Mouse (Mus musculus): ENCODE measurements at regions not wholly inside any gene's neighbourhood (a gene's known extent, or its start where the extent isn't known, plus 50 kb on each side); places are given as distances from the start of the nearest gene placed in this dataset.

GRCm38 (mm10) chr8:89713880-89714279 is 634.3 kb downstream of the Tox3 start:
- 73% methylated on average over 6 of the region's 6 CpGs for whole genome bisulfite sequencing

GRCm38 (mm10) chr8:89707341-89707928 is 640.7 kb downstream of the Tox3 start:
- Histone ChIP-seq H3K4me3 (ENCODE audit: insufficient read depth, low read depth, low read length) (no peak overlapping the region), H3K27ac (replicated peaks; ENCODE audit: insufficient read depth, low read depth, low read length) (no peak overlapping the region), H3K4me1 (ENCODE audit: control insufficient read depth, insufficient read depth, low read length) (no peaks in the 10 kb centered on the region), H3K27me3 (ENCODE audit: control insufficient read depth, insufficient read depth, low read length) (no peaks in the 10 kb centered on the region; the same call in 1 of the 2 replicates), H3K79me2 (ENCODE audit: control insufficient read depth, insufficient read depth, low read length) (no peaks in the 10 kb centered on the region), H3K9ac (ENCODE audit: low read depth, low read length) (no peak overlapping the region), H3K36me3 (ENCODE audit: control insufficient read depth, insufficient read depth, low read length) (no peaks in the 10 kb centered on the region)
- TF ChIP-seq CTCF (IDR thresholded peaks at IDR 0.05; ENCODE audit: low read depth, low read length) (no peak), POLR2A (IDR thresholded peaks at IDR 0.05; ENCODE audit: extremely low read depth, insufficient read depth, low read length) (no peak)
- 34% methylated on average over 5 of the region's 5 CpGs for WGBS
- DNase-seq (ENCODE audit: extremely low read depth, low read depth, low spot score) = no peak

More at GRCm38 (mm10) chr8:89713880-89714279, 634.3 kb downstream of the Tox3 start:
- no peak overlapping the region for H3K4me3 ChIP-seq (ENCODE audit: insufficient read depth, low read depth, low read length)
- no peaks in the 10 kb centered on the region for H3K79me2 ChIP-seq (ENCODE audit: control insufficient read depth, insufficient read depth, low read length)
- no peak overlapping the region for H3K9ac ChIP-seq (ENCODE audit: low read depth, low read length)
- no peak for TF ChIP-seq POLR2A (IDR thresholded peaks at IDR 0.05; ENCODE audit: extremely low read depth, insufficient read depth, low read length)
- no peak for TF ChIP-seq CTCF (IDR thresholded peaks at IDR 0.05; ENCODE audit: low read depth, low read length)
- H3K36me3 ChIP-seq (ENCODE audit: control insufficient read depth, insufficient read depth, low read length) = no peaks in the 10 kb centered on the region
- H3K27ac ChIP-seq (replicated peaks; ENCODE audit: insufficient read depth, low read depth, low read length) = no peak overlapping the region
- H3K27me3 ChIP-seq (ENCODE audit: control insufficient read depth, insufficient read depth, low read length) = 0 out of 2 replicates have a peak, but pooled peaks cover 2% of the 10 kb centered on the region
- H3K4me1 ChIP-seq (ENCODE audit: control insufficient read depth, insufficient read depth, low read length) = no peaks in the 10 kb centered on the region
- DNase-seq (ENCODE audit: extremely low read depth, low read depth, low spot score) = no peak

DNA sequence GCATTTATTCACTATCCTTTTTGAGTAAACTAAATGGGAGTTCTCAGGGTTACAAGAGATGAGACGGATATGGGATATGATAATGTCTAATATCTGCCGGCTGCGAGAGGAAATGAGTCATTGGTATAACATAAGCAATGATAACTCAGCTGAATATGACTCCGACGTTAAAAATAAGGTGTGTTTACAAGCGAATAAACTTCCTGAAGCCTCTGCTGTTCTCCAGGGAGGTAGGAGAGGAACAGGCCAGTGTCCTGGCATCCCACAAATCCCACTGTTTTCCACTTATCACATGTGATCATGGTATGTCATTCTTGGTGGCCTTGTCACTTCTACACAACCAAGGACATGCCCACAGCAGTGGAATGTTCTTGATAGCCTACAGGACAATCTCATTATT is 641.7 kb upstream of the Sall1 start:
- 78% methylated on average over 6 of the region's 6 CpGs for WGBS
- no peak for DNase-seq (ENCODE audit: extremely low read depth, low read depth, low spot score)
- H3K27ac ChIP-seq (replicated peaks; ENCODE audit: insufficient read depth, low read depth, low read length) = no peak overlapping the region
- no peak overlapping the region for H3K9ac ChIP-seq (ENCODE audit: low read depth, low read length)
- H3K4me1 ChIP-seq (ENCODE audit: control insufficient read depth, insufficient read depth, low read length) = no peaks in the 10 kb centered on the region
- H3K4me3 ChIP-seq (ENCODE audit: insufficient read depth, low read depth, low read length) = no peak overlapping the region
- H3K79me2 ChIP-seq (ENCODE audit: control insufficient read depth, insufficient read depth, low read length) = no peaks in the 10 kb centered on the region
- no peak for TF ChIP-seq POLR2A (IDR thresholded peaks at IDR 0.05; ENCODE audit: extremely low read depth, insufficient read depth, low read length)
- no peak for TF ChIP-seq CTCF (IDR thresholded peaks at IDR 0.05; ENCODE audit: low read depth, low read length)
- H3K27me3 ChIP-seq (ENCODE audit: control insufficient read depth, insufficient read depth, low read length) = no peaks in the 10 kb centered on the region
- H3K36me3 ChIP-seq (ENCODE audit: control insufficient read depth, insufficient read depth, low read length) = no peaks in the 10 kb centered on the region

GRCm38 (mm10) chr8:89680937-89681336 is 637.0 kb upstream of the Sall1 start:
- no peaks in the 10 kb centered on the region for H3K79me2 ChIP-seq (ENCODE audit: control insufficient read depth, insufficient read depth, low read length)
- H3K27ac ChIP-seq (replicated peaks; ENCODE audit: insufficient read depth, low read depth, low read length) = no peak overlapping the region
- no peak for DNase-seq (ENCODE audit: extremely low read depth, low read depth, low spot score)
- H3K9ac ChIP-seq (ENCODE audit: low read depth, low read length) = no peak overlapping the region
- H3K27me3 ChIP-seq (ENCODE audit: control insufficient read depth, insufficient read depth, low read length) = no peaks in the 10 kb centered on the region
- no peaks in the 10 kb centered on the region for H3K36me3 ChIP-seq (ENCODE audit: control insufficient read depth, insufficient read depth, low read length)
- TF ChIP-seq POLR2A (IDR thresholded peaks at IDR 0.05; ENCODE audit: extremely low read depth, insufficient read depth, low read length) = no peak
- no peak for TF ChIP-seq CTCF (IDR thresholded peaks at IDR 0.05; ENCODE audit: low read depth, low read length)
- no peak overlapping the region for H3K4me3 ChIP-seq (ENCODE audit: insufficient read depth, low read depth, low read length)
- WGBS = 82% methylated on average over 4 of the region's 4 CpGs
- no peaks in the 10 kb centered on the region for H3K4me1 ChIP-seq (ENCODE audit: control insufficient read depth, insufficient read depth, low read length)

DNA sequence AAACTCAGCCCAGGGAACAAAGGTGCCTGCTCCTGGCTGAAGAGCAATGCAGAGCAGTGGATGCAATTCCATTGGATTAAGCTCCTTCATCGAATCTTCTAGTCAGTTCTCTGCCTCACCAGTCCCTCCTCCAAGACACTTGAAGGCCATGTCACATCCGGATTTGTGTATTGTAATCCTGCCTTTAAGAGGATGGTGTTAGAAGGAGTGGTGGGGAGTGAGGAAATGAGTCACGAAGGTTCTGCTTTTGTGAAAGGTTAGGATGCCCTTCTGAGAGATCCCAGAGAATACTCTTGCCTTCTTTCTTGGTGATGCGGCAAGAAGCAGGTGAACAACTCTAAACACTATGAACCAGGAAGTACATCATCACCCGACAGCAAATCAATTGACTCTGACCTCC is 636.4 kb upstream of the Sall1 start:
- TF ChIP-seq CTCF (IDR thresholded peaks at IDR 0.05; ENCODE audit: low read depth, low read length) = no peak
- TF ChIP-seq POLR2A (IDR thresholded peaks at IDR 0.05; ENCODE audit: extremely low read depth, insufficient read depth, low read length) = no peak
- DNase-seq (ENCODE audit: extremely low read depth, low read depth, low spot score) = no peak

GRCm38 (mm10) chr8:89679551-89679950 is 635.6 kb upstream of the Sall1 start:
- no peaks in the 10 kb centered on the region for H3K27me3 ChIP-seq (ENCODE audit: control insufficient read depth, insufficient read depth, low read length)
- H3K36me3 ChIP-seq (ENCODE audit: control insufficient read depth, insufficient read depth, low read length) = no peaks in the 10 kb centered on the region
- H3K4me1 ChIP-seq (ENCODE audit: control insufficient read depth, insufficient read depth, low read length) = no peaks in the 10 kb centered on the region
- H3K9ac ChIP-seq (ENCODE audit: low read depth, low read length) = no peak overlapping the region
- H3K27ac ChIP-seq (replicated peaks; ENCODE audit: insufficient read depth, low read depth, low read length) = no peak overlapping the region
- no peaks in the 10 kb centered on the region for H3K79me2 ChIP-seq (ENCODE audit: control insufficient read depth, insufficient read depth, low read length)
- TF ChIP-seq CTCF (IDR thresholded peaks at IDR 0.05; ENCODE audit: low read depth, low read length) (no peak), POLR2A (IDR thresholded peaks at IDR 0.05; ENCODE audit: extremely low read depth, insufficient read depth, low read length) (no peak)
- no peak overlapping the region for H3K4me3 ChIP-seq (ENCODE audit: insufficient read depth, low read depth, low read length)
- 74% methylated on average over 4 of the region's 4 CpGs for WGBS
- DNase-seq (ENCODE audit: extremely low read depth, low read depth, low spot score) = no peak

More for the DNA sequence above, 636.4 kb upstream of the Sall1 start:
- H3K27ac ChIP-seq (replicated peaks; ENCODE audit: insufficient read depth, low read depth, low read length) = no peak overlapping the region
- H3K4me3 ChIP-seq (ENCODE audit: insufficient read depth, low read depth, low read length) = no peak overlapping the region
- H3K27me3 ChIP-seq (ENCODE audit: control insufficient read depth, insufficient read depth, low read length) = no peaks in the 10 kb centered on the region
- H3K4me1 ChIP-seq (ENCODE audit: control insufficient read depth, insufficient read depth, low read length) = no peaks in the 10 kb centered on the region
- 78% methylated on average over 5 of the region's 5 CpGs for WGBS
- no peak overlapping the region for H3K9ac ChIP-seq (ENCODE audit: low read depth, low read length)
- H3K36me3 ChIP-seq (ENCODE audit: control insufficient read depth, insufficient read depth, low read length) = no peaks in the 10 kb centered on the region
- no peaks in the 10 kb centered on the region for H3K79me2 ChIP-seq (ENCODE audit: control insufficient read depth, insufficient read depth, low read length)
